ENCODE assay signal across 10 mouse cellular contexts in the genomic region with DNA sequence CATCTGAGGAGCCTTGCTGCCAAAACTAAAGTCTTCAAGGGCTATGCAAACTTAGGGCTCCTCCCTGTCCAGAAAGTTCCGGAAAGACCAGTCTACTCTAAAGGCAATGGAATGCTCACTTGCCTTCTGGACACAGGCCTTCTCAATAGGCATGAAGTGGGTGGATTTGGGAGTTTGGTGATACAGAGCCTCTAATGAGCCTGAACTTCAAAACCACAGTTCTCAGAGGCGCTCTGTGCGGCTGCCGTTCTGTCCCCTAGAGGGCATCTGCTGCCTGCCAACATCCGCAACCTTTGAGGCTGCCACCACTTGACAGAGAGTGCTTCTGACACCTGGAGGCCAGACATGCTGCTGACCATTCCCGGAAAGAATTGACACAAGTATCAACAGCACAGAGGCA. TPM values are rescaled to one million over a fixed set of nuclear protein-coding genes. Genes with fewer than 3 reads are reported as not detected.
DNase-seq lines count a peak whose midpoint lies in the region; ATAC-seq and TF ChIP-seq lines count a peak whose summit lies in the region.
"Had no signal": no experiment of that assay in that cellular context is flagged by ENCODE, and none has a peak within 500 bp of the region (broad histone marks: within the 10 kb centered on the region; RNA-seq: fewer than 3 reads in every experiment).

No protein-coding gene starts in this region.

- TF ChIP-seq EP300 in heart, postnatal 0 days (IDR thresholded peaks at IDR 0.05; ENCODE audit: low read depth) = no peak
- no peak for TF ChIP-seq EP300 in CH12.LX (IDR thresholded peaks at IDR 0.05; ENCODE audit: low read length)

- no peaks in the 10 kb centered on the region for H3K79me2 ChIP-seq in CH12.LX (replicated peaks; ENCODE audit: control insufficient read depth, extremely low read depth, insufficient read depth, poor library complexity, severe bottlenecking)

- peak; percentile 52 for TF ChIP-seq CTCF in heart, postnatal 0 days (IDR thresholded peaks at IDR 0.05; ENCODE audit: low read depth)
- TF ChIP-seq CTCF in CH12.LX (conservative IDR thresholded peaks at IDR 0.05 in 1 of 2, IDR thresholded peaks at IDR 0.05 in 1 of 2; ENCODE audit: low read depth in 2 of 2, low read length in 2 of 2) = peak in 1 of 2 experiments; percentile 71; a peak in 2 of 4 replicates

- H3K9me3 ChIP-seq in heart, postnatal 0 days (replicated peaks; ENCODE audit: control insufficient read depth, low read length) = no peaks in the 10 kb centered on the region
- H3K9me3 ChIP-seq in CH12.LX (replicated peaks; ENCODE audit: low read length) = peaks cover 9% of the 10 kb centered on the region
- no peaks in the 10 kb centered on the region for H3K9me3 ChIP-seq in embryonic facial prominence, embryonic 14.5 days (ENCODE audit: control insufficient read depth, low read length)
- H3K9me3 ChIP-seq in neural tube, embryonic 15.5 days (replicated peaks) = no peaks in the 10 kb centered on the region

- dilution Hi-C loops in CH12.LX (cut with MboI; ENCODE audit: extremely low pct_ligation_motif_present, extremely low pct_unique_long_range_greater_than_20kb, low sequenced_read_pairs) = no loop called here

- in situ Hi-C loops in CH12.LX (cut with MboI; ENCODE audit: low pct_ligation_motif_present, low pct_unique_long_range_greater_than_20kb, low sequenced_read_pairs) = no loop called here

- TF ChIP-seq POLR2A in CH12.LX (IDR thresholded peaks at IDR 0.05; ENCODE audit: low read depth, low read length) = no peak

- no peak overlapping the region for H3K4me2 ChIP-seq in heart, postnatal 0 days (ENCODE audit: low read depth, low read length)
- H3K4me2 ChIP-seq in CH12.LX (ENCODE audit: insufficient read depth, low read depth, poor library complexity, severe bottlenecking) = no peak overlapping the region
- H3K4me2 ChIP-seq in embryonic facial prominence, embryonic 14.5 days (ENCODE audit: low read depth, low read length) = no peak overlapping the region
- no peak overlapping the region for H3K4me2 ChIP-seq in neural tube, embryonic 15.5 days
- H3K4me2 ChIP-seq: liver, embryonic 13.5 days had no signal

- no peak for DNase-seq in heart, postnatal 0 days (ENCODE audit: low spot score)
- no peak for DNase-seq in heart, postnatal 25 days (ENCODE audit: low spot score)
- DNase-seq in CH12.LX (ENCODE audit: extremely low read depth) = peak; percentile 30
- DNase-seq in embryonic facial prominence, embryonic 14.5 days (ENCODE audit: low spot score) = no peak
- DNase-seq in urinary bladder, postnatal 4 days (ENCODE audit: low spot score in 2 of 2) = no peak
- no peak for DNase-seq in urinary bladder, adult 2 months (ENCODE audit: low spot score)
- DNase-seq: liver, embryonic 13.5 days had no signal

- peaks cover 76% of the 10 kb centered on the region for H3K36me3 ChIP-seq in heart, postnatal 0 days (replicated peaks; ENCODE audit: control insufficient read depth, insufficient read depth, low read length)
- H3K36me3 ChIP-seq in CH12.LX (replicated peaks in 1 of 2; ENCODE audit: control insufficient read depth in 1 of 2, insufficient read depth in 1 of 2, low read length in 1 of 2) = no peaks in the 10 kb centered on the region
- no peaks in the 10 kb centered on the region for H3K36me3 ChIP-seq in embryonic facial prominence, embryonic 14.5 days (ENCODE audit: control insufficient read depth, insufficient read depth, low read length)
- no peaks in the 10 kb centered on the region for H3K36me3 ChIP-seq in neural tube, embryonic 15.5 days
- H3K36me3 ChIP-seq: forebrain, embryonic 10.5 days; liver, embryonic 13.5 days had no signal

- no peaks in the 10 kb centered on the region for H3K4me1 ChIP-seq in heart, postnatal 0 days (ENCODE audit: control insufficient read depth, insufficient read depth)
- H3K4me1 ChIP-seq in CH12.LX (ENCODE audit: control insufficient read depth in 1 of 2, insufficient read depth in 2 of 2) = no peaks in the 10 kb centered on the region; a peak in 1 of 4 replicates
- no peaks in the 10 kb centered on the region for H3K4me1 ChIP-seq in embryonic facial prominence, embryonic 14.5 days (ENCODE audit: control insufficient read depth, insufficient read depth, low read length)
- H3K4me1 ChIP-seq in neural tube, embryonic 15.5 days = peaks cover 1% of the 10 kb centered on the region
- H3K4me1 ChIP-seq: liver, embryonic 13.5 days had no signal

- H3K27ac ChIP-seq in heart, postnatal 0 days (ENCODE audit: low read depth) = 0 out of 2 replicates have a peak overlapping the region, but pooled peaks have one; percentile 9
- H3K27ac ChIP-seq in CH12.LX (ENCODE audit: insufficient read depth, low read depth) = no peak overlapping the region
- no peak overlapping the region for H3K27ac ChIP-seq in embryonic facial prominence, embryonic 14.5 days (replicated peaks; ENCODE audit: low read depth, low read length)
- H3K27ac ChIP-seq in neural tube, embryonic 15.5 days (replicated peaks) = no peak overlapping the region
- H3K27ac ChIP-seq: forebrain, embryonic 10.5 days; liver, embryonic 13.5 days had no signal

- WGBS in heart, postnatal 0 days = 23% methylated on average over 6 of the region's 6 CpGs
- 15% methylated on average over 6 of the region's 6 CpGs for WGBS in embryonic facial prominence, embryonic 14.5 days
- WGBS in neural tube, embryonic 15.5 days = 45% methylated on average over 6 of the region's 6 CpGs

- no peaks in the 10 kb centered on the region for H3K27me3 ChIP-seq in heart, postnatal 0 days (ENCODE audit: control insufficient read depth, insufficient read depth, low read length)
- peaks cover 35% of the 10 kb centered on the region for H3K27me3 ChIP-seq in CH12.LX (replicated peaks)
- H3K27me3 ChIP-seq in embryonic facial prominence, embryonic 14.5 days (replicated peaks; ENCODE audit: control insufficient read depth, insufficient read depth, low read length) = no peaks in the 10 kb centered on the region; the same call in 1 of the 2 replicates
- no peaks in the 10 kb centered on the region for H3K27me3 ChIP-seq in neural tube, embryonic 15.5 days (replicated peaks)
- H3K27me3 ChIP-seq: liver, embryonic 13.5 days had no signal

- ATAC-seq in heart, postnatal 0 days (ENCODE audit: insufficient read depth, low read depth) = peak; percentile 68
- 0 out of 2 replicates have a peak, but pooled peaks have one; percentile 33 for ATAC-seq in embryonic facial prominence, embryonic 14.5 days (ENCODE audit: low read depth)
- ATAC-seq in megakaryocyte, adult 5-6 weeks (ENCODE audit: poor library complexity, severe bottlenecking) = peak; percentile 43; the same call in 1 of the 2 replicates
- ATAC-seq in neural tube, embryonic 15.5 days (ENCODE audit: low FRiP score) = no peak

- H3K9ac ChIP-seq in heart, postnatal 0 days (replicated peaks; ENCODE audit: low read depth, low read length) = no peak overlapping the region
- no peak overlapping the region for H3K9ac ChIP-seq in CH12.LX (ENCODE audit: insufficient read depth, low read depth)
- no peak overlapping the region for H3K9ac ChIP-seq in embryonic facial prominence, embryonic 14.5 days (ENCODE audit: low read depth, low read length)
- no peak overlapping the region for H3K9ac ChIP-seq in neural tube, embryonic 15.5 days (replicated peaks)
- H3K9ac ChIP-seq: liver, embryonic 13.5 days had no signal

- no peak overlapping the region for H3K4me3 ChIP-seq in heart, postnatal 0 days (ENCODE audit: low read depth, low read length)
- H3K4me3 ChIP-seq in CH12.LX (replicated peaks in 1 of 3; ENCODE audit: low read depth in 2 of 3, low read length in 2 of 3, poor library complexity in 1 of 3) = no peak overlapping the region
- no peak overlapping the region for H3K4me3 ChIP-seq in embryonic facial prominence, embryonic 14.5 days (ENCODE audit: low read depth, low read length)
- no peak overlapping the region for H3K4me3 ChIP-seq in neural tube, embryonic 15.5 days (replicated peaks)
- H3K4me3 ChIP-seq: forebrain, embryonic 10.5 days; liver, embryonic 13.5 days had no signal

- peak; percentile 31 for TF ChIP-seq RAD21 in CH12.LX (IDR thresholded peaks at IDR 0.05; ENCODE audit: low read depth, low read length)

- intact Hi-C loops in heart, postnatal 25 days (cut with DNase I) = no loop called here

TF ChIP-seq in CH12.LX, 34 proteins besides CTCF, POLR2A, EP300 and RAD21 (continues in another document):
- no peak for TF ChIP-seq MYC (IDR thresholded peaks at IDR 0.05; ENCODE audit: low read depth, low read length)
- TF ChIP-seq MAZ (IDR thresholded peaks at IDR 0.05; ENCODE audit: low read depth, low read length) = no peak
- TF ChIP-seq BHLHE40 (IDR thresholded peaks at IDR 0.05; ENCODE audit: low read depth, low read length) = no peak
- no peak for TF ChIP-seq MXI1 (IDR thresholded peaks at IDR 0.05; ENCODE audit: low read depth, low read length)
- no peak for TF ChIP-seq JUND (conservative IDR thresholded peaks at IDR 0.05; ENCODE audit: low read depth, low read length)
- no peak for TF ChIP-seq HCFC1 (IDR thresholded peaks at IDR 0.05; ENCODE audit: low read depth, low read length)
- TF ChIP-seq CHD2 (IDR thresholded peaks at IDR 0.05; ENCODE audit: low read length) = no peak

RNA-seq across cellular contexts. Expression of gene Nrap, which starts 40.5 kb away (rescaled TPM):
- total RNA-seq in heart, postnatal 0 days (2014; rRNA removed; ENCODE audit: low replicate concordance) = 163 and 207 TPM in 2 replicates
- 52.9 and 60.1 TPM in 2 replicates for polyA plus RNA-seq in heart, postnatal 0 days (2015; fragmentation: Nextera tagmentation; extraction: Ambion mirVana)
- 100 to 1,000 TPM; 314 to 343 TPM for total RNA-seq in heart, postnatal 25 days (2021)
- 0.88 and 1.5 TPM in 2 replicates for total RNA-seq in CH12.LX (2012; rRNA removed)
- total RNA-seq in CH12.LX (2014; rRNA removed) = 0.04 TPM in 1 of 2 replicates, not detected in the other
- polyA plus RNA-seq in CH12.LX (2012; ENCODE audit: insufficient read length, low read depth) = 0.15 and 0.17 TPM in 2 replicates
- polyA plus RNA-seq in embryonic facial prominence, embryonic 14.5 days (2014; fragmentation: Nextera tagmentation; extraction: Ambion mirVana) = 6.3 and 9.6 TPM in 2 replicates
- 0.02 TPM in 1 of 2 replicates, not detected in the other for total RNA-seq in megakaryocyte, adult 5-6 weeks (2015)
- 0.04 and 0.12 TPM in 2 replicates for total RNA-seq in megakaryocyte, adult 5-6 weeks (2017)
- polyA plus RNA-seq in urinary bladder, adult 2 months (2012; rRNA removed) = 0.11 and 0.16 TPM in 2 replicates
- 0.63 and 0.65 TPM in 2 replicates for polyA plus RNA-seq in neural tube, embryonic 15.5 days (2015; fragmentation: Nextera tagmentation; extraction: Ambion mirVana)

RNA-seq across cellular contexts. Expression of gene Casp7, which starts 47.6 kb away (rescaled TPM):
- total RNA-seq in heart, postnatal 0 days (2014; rRNA removed; ENCODE audit: low replicate concordance) = 33.1 and 33.2 TPM in 2 replicates
- 22.5 and 27.0 TPM in 2 replicates for polyA plus RNA-seq in heart, postnatal 0 days (2015; fragmentation: Nextera tagmentation; extraction: Ambion mirVana)
- 10 to 100 TPM; 12.6 to 15.6 TPM for total RNA-seq in heart, postnatal 25 days (2021)
- total RNA-seq in CH12.LX (2012; rRNA removed) (6.3 and 6.7 TPM in 2 replicates), CH12.LX (2014; rRNA removed) (8.8 and 11.8 TPM in 2 replicates)
- polyA plus RNA-seq in CH12.LX (2012; ENCODE audit: insufficient read length, low read depth) = 5.8 and 6.8 TPM in 2 replicates
- polyA plus RNA-seq in embryonic facial prominence, embryonic 14.5 days (2014; fragmentation: Nextera tagmentation; extraction: Ambion mirVana) = 21.5 and 21.7 TPM in 2 replicates
- 35.8 and 41.4 TPM in 2 replicates for total RNA-seq in megakaryocyte, adult 5-6 weeks (2015)
- 30.3 and 31.4 TPM in 2 replicates for total RNA-seq in megakaryocyte, adult 5-6 weeks (2017)
- polyA plus RNA-seq in urinary bladder, adult 2 months (2012; rRNA removed) = 14.4 and 16.7 TPM in 2 replicates
- polyA plus RNA-seq in neural tube, embryonic 15.5 days (2015; fragmentation: Nextera tagmentation; extraction: Ambion mirVana) = 20.8 and 25.5 TPM in 2 replicates
